Mouse (Mus musculus) embryonic facial prominence, embryonic 11.5 days (tissue): ENCODE data around the gene Crebbp. TPM values are rescaled to one million over a fixed set of nuclear protein-coding genes. Genes with fewer than 3 reads are reported as not detected.

Source experiments
- ATAC-seq: fragments of 200-750 bp; cut with Nextera tagmentation; replicated peaks from 2 replicates; pipeline ENCODE4 v1.8.0; 2017; ENCODE audit warnings: low read depth; ENCODE audit not compliant: insufficient number of reproducible peaks, low FRiP score, low TSS enrichment
- DNase-seq: peaks from one replicate; pipeline ENCODE4 v3.0.0-alpha.2; 2015; ENCODE audit warnings: low spot score
- H3K27ac ChIP-seq: fragments of 300-500 bp; sonication (generic); replicated peaks from 2 replicates; pipeline ENCODE4 v1.5.1; 2014; ENCODE audit warnings: mild to moderate bottlenecking, low read depth, low read length, control low read depth
- H3K27me3 ChIP-seq: fragments of 300-500 bp; sonication (generic); 2 replicates; pipeline ENCODE4 v1.6.1; 2014; ENCODE audit warnings: mild to moderate bottlenecking, low read length, moderate library complexity, mixed read lengths; ENCODE audit not compliant: control insufficient read depth, insufficient read depth
- H3K36me3 ChIP-seq: fragments of 300-500 bp; sonication (generic); replicated peaks from 2 replicates; pipeline ENCODE4 v1.6.1; 2014; ENCODE audit warnings: low read depth, mild to moderate bottlenecking, low read length, moderate library complexity, mixed read lengths; ENCODE audit not compliant: control insufficient read depth, insufficient read depth
- H3K4me1 ChIP-seq: fragments of 300-500 bp; sonication (generic); 2 replicates; pipeline ENCODE4 v1.6.1; 2014; ENCODE audit warnings: low read length, mixed read lengths; ENCODE audit not compliant: control insufficient read depth, insufficient read depth
- H3K4me2 ChIP-seq: fragments of 300-500 bp; sonication (generic); 2 replicates; pipeline ENCODE4 v1.6.1; 2014; ENCODE audit warnings: low read depth, mild to moderate bottlenecking, control low read depth, low read length, moderate library complexity
- H3K4me3 ChIP-seq: fragments of 300-500 bp; sonication (generic); 2 replicates; pipeline ENCODE4 v1.5.1; 2014; ENCODE audit warnings: low read depth, low read length, control low read depth
- H3K9ac ChIP-seq: fragments of 300-500 bp; sonication (generic); replicated peaks from 2 replicates; pipeline ENCODE4 v1.6.1; 2014; ENCODE audit warnings: mild to moderate bottlenecking, control low read depth, low read length
- H3K9me3 ChIP-seq: fragments of 300-500 bp; sonication (generic); replicated peaks from 2 replicates; pipeline ENCODE4 v1.6.1; 2016; ENCODE audit warnings: mild to moderate bottlenecking, low read length, inconsistent platforms, mixed read lengths; ENCODE audit not compliant: control insufficient read depth
- WGBS: fragments of 180-500 bp; shearing (Covaris S2); extraction: QIAGEN DNeasy Blood & Tissue Kit; methylation state at CpG from one replicate; pipeline ENCODE4 v1.1.7; 2014; 5-methylcytosine and 5-hydroxymethylcytosine counted together
- polyA plus RNA-seq: library from polyadenylated mRNA; unstranded; fragments of >200 nt; fragmentation: Nextera tagmentation; extraction: Ambion mirVana; gene quantifications from 2 replicates; pipeline ENCODE4 v1.2.1, GENCODE M21; 2014

Gene Crebbp
- polyA plus RNA-seq, 1 experiment from 2014 or later = 32.1 TPM

GRCm38 (mm10) chr16:4198004-4198403 is 15.8 kb downstream of the Crebbp start:
- Histone ChIP-seq H3K4me2 (no peak overlapping the region), H3K9me3 (no peaks in the 10 kb centered on the region), H3K36me3 (no peaks in the 10 kb centered on the region), H3K4me1 (no peaks in the 10 kb centered on the region), H3K27ac (no peak overlapping the region), H3K4me3 (no peak overlapping the region), H3K9ac (no peak overlapping the region), H3K27me3 (no peaks in the 10 kb centered on the region)
- DNase-seq = no peak
- no peak for ATAC-seq
- WGBS = 92% methylated on average over 4 of the region's 4 CpGs

DNA sequence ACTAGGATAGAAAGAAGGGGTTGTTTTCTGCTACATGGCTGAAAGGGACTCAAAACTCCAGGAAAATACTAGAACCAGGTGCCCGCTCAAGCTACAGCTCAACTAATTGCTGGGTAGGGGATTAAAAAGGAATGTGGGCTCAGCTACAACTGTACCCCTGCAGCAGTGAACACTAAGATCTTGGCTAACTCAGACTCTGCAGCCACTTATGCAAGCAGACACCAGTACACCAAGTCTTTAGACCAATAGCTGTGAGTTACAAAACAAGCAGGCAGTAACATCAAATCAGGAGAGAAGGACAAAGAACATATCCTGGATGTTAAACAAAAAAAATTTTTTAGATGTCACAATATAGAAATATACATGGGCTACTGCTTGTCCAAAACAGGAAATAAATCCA is 23.6 kb downstream of the Crebbp start:
- H3K27me3 ChIP-seq = no peaks in the 10 kb centered on the region
- no peaks in the 10 kb centered on the region for H3K4me1 ChIP-seq
- DNase-seq (no peak), ATAC-seq (no peak)
- no peaks in the 10 kb centered on the region for H3K9me3 ChIP-seq
- H3K36me3 ChIP-seq = no peaks in the 10 kb centered on the region
- H3K4me3 ChIP-seq = no peak overlapping the region
- no peak overlapping the region for H3K27ac ChIP-seq
- 82% methylated on average over 1 of the region's 1 CpGs for WGBS
- H3K9ac ChIP-seq = no peak overlapping the region
- no peak overlapping the region for H3K4me2 ChIP-seq

- Histone ChIP-seq H3K4me1 (no peaks in the 10 kb centered on the region), H3K9ac (no peak overlapping the region), H3K4me2 (no peak overlapping the region), H3K36me3 (peaks cover 3% of the 10 kb centered on the region), H3K4me3 (no peak overlapping the region), H3K27me3 (no peaks in the 10 kb centered on the region), H3K27ac (no peak overlapping the region), H3K9me3 (no peaks in the 10 kb centered on the region)
- ATAC-seq (no peak), DNase-seq (no peak)
- WGBS = 98% methylated on average over 3 of the region's 3 CpGs
These were observed 38.7 kb downstream of the Crebbp start for GRCm38 (mm10) chr16:4175134-4175533.

- Histone ChIP-seq H3K4me2 (no peak overlapping the region), H3K9ac (no peak overlapping the region), H3K27ac (no peak overlapping the region), H3K4me1 (no peaks in the 10 kb centered on the region), H3K9me3 (no peaks in the 10 kb centered on the region), H3K36me3 (peaks cover 2% of the 10 kb centered on the region; the same call in 1 of the 2 replicates), H3K4me3 (no peak overlapping the region), H3K27me3 (no peaks in the 10 kb centered on the region)
- no peak for ATAC-seq
- 92% methylated on average over 3 of the region's 3 CpGs for WGBS
- no peak for DNase-seq
These were observed 44.3 kb downstream of the Crebbp start for GRCm38 (mm10) chr16:4169530-4169929.

DNA sequence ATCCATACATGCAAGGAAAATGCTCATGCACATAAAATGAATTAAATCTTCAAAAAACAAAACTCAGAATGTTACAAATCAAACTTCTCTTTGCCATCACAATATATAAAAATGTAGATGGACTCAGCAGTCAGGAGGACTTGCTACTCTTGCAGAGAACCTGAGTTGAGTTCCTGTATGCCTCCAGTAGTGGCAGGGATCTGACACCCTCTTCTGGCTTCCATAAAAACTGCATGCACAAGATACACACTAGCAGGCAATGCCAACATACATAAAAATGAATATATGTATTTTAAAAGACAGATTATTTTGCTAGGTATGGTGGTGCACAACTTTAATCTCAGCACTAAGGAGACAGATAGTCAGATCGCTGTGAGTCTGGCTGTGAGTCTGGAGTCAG is 45.3 kb downstream of the Crebbp start:
- 93% methylated on average over 1 of the region's 1 CpGs for WGBS
- no peaks in the 10 kb centered on the region for H3K27me3 ChIP-seq
- DNase-seq (no peak), ATAC-seq (no peak)
- H3K9me3 ChIP-seq = no peaks in the 10 kb centered on the region
- no peak overlapping the region for H3K9ac ChIP-seq
- peaks cover 2% of the 10 kb centered on the region; the same call in 1 of the 2 replicates for H3K36me3 ChIP-seq
- no peak overlapping the region for H3K27ac ChIP-seq
- no peak overlapping the region for H3K4me3 ChIP-seq
- no peaks in the 10 kb centered on the region for H3K4me1 ChIP-seq
- no peak overlapping the region for H3K4me2 ChIP-seq

DNA sequence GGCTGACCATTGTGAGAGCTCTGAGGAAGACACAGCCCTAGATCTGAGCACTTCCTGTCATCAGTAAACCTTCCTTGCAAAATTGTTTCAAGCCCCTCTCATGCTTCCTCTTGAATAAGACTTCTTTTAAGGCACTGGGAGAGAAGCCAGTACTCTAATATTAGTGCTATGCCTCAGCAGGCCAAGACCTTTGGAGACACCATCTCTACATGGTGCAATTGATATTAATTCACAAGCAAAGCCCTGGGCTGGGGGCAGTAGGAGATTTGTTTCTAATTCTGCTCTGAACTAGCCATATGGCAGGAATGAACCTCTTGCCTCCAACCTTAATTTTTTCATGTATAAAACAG is 52.9 kb downstream of the Crebbp start:
- H3K27me3 ChIP-seq = no peaks in the 10 kb centered on the region
- no peak for DNase-seq
- no peak overlapping the region for H3K4me2 ChIP-seq

DNA sequence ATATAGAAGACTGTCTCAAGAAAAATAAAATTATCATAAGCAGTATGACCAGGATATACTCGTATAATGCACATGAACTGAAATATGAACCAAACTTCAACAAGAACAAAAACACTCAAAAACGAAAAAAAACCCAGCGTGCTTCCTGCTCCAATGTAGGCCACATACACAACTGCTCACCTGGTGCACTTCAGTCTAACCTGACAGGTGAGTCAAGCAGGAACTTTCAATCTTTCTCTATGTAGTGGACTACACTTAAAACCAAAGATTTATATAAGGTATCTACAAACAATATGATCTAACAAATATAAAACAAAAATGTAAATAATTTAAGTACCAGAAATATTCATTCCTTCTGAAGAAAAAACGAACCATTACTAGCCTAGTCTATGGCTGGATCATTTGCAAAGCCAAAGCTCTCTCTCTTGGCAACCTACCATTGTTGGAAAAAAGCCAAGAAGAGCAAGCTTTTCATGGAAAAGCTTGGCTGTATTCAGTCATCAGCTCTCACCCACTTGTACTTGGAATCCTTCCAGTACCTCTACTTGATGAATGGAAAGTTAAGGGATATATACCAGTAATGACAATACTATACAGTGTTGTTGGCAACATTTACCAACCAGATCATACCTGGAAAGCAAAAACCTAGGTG is 53.4 kb downstream of the Crebbp start:
- ATAC-seq = no peak
- no peaks in the 10 kb centered on the region for H3K36me3 ChIP-seq
- no peak for DNase-seq
- H3K4me3 ChIP-seq = no peak overlapping the region
- no peak overlapping the region for H3K9ac ChIP-seq
- H3K27ac ChIP-seq = no peak overlapping the region
- 91% methylated on average over 4 of the region's 4 CpGs for WGBS
- no peaks in the 10 kb centered on the region for H3K4me1 ChIP-seq
- no peak overlapping the region for H3K4me2 ChIP-seq
- H3K27me3 ChIP-seq = no peaks in the 10 kb centered on the region
- no peaks in the 10 kb centered on the region for H3K9me3 ChIP-seq

More for the DNA sequence above, 52.9 kb downstream of the Crebbp start:
- Histone ChIP-seq H3K9ac (no peak overlapping the region), H3K27ac (no peak overlapping the region), H3K4me1 (no peaks in the 10 kb centered on the region), H3K9me3 (no peaks in the 10 kb centered on the region), H3K36me3 (no peaks in the 10 kb centered on the region), H3K4me3 (no peak overlapping the region)
- no peak for ATAC-seq

- 92% methylated on average over 1 of the region's 1 CpGs for WGBS
- no peaks in the 10 kb centered on the region; the same call in 1 of the 2 replicates for H3K36me3 ChIP-seq
- H3K4me2 ChIP-seq = no peak overlapping the region
- no peaks in the 10 kb centered on the region for H3K4me1 ChIP-seq
- no peak overlapping the region for H3K4me3 ChIP-seq
- ATAC-seq = no peak
- no peak for DNase-seq
- no peaks in the 10 kb centered on the region for H3K27me3 ChIP-seq
- no peak overlapping the region for H3K27ac ChIP-seq
- no peak overlapping the region for H3K9ac ChIP-seq
- H3K9me3 ChIP-seq = no peaks in the 10 kb centered on the region
These were observed 60.7 kb downstream of the Crebbp start for GRCm38 (mm10) chr16:4153121-4153520.
